Mouse (Mus musculus): Measurements from ENCODE around the gene Pex6. TPM values are rescaled to one million over a fixed set of nuclear protein-coding genes. Genes with fewer than 3 reads are reported as not detected.
A peak's percentile ranks its signal among the peaks of the same experiment; 100 is the strongest.

Gene Pex6
- total and polyA plus RNA-seq, 3 experiments, result 23.0 to 31.2 TPM; not detected in 1

- no peak for TF ChIP-seq ETS1 (IDR thresholded peaks at IDR 0.05; ENCODE audit: low read depth, low read length)
- no peak for TF ChIP-seq RAD21 (IDR thresholded peaks at IDR 0.05; ENCODE audit: low read depth, low read length)
- TF ChIP-seq MXI1 (IDR thresholded peaks at IDR 0.05; ENCODE audit: low read depth, low read length), result no peak
- no peak for TF ChIP-seq GABPA (IDR thresholded peaks at IDR 0.05; ENCODE audit: low read depth, low read length)
- TF ChIP-seq POLR2A (IDR thresholded peaks at IDR 0.05; ENCODE audit: control insufficient read depth in 1 of 2, insufficient read depth in 1 of 2, low read depth in 1 of 2, low read length in 2 of 2, poor library complexity in 1 of 2), result no peak
- TF ChIP-seq ELF1 (IDR thresholded peaks at IDR 0.05; ENCODE audit: low read depth, low read length), result no peak
- no peak for TF ChIP-seq RCOR1 (IDR thresholded peaks at IDR 0.05; ENCODE audit: low read depth, low read length)
- TF ChIP-seq E2F4 (IDR thresholded peaks at IDR 0.05; ENCODE audit: borderline replicate concordance, low read depth, low read length), result no peak
- no peak for TF ChIP-seq BHLHE40 (IDR thresholded peaks at IDR 0.05; ENCODE audit: borderline replicate concordance, low read depth, low read length)
- TF ChIP-seq ZC3H11A (IDR thresholded peaks at IDR 0.05; ENCODE audit: low read depth, low read length), result no peak
- no peak for TF ChIP-seq GATA1 (IDR thresholded peaks at IDR 0.05; ENCODE audit: low read depth, low read length)
- TF ChIP-seq MAX (IDR thresholded peaks at IDR 0.05; ENCODE audit: low read length), result no peak
- TF ChIP-seq CHD2 (IDR thresholded peaks at IDR 0.05; ENCODE audit: low read length), result no peak
- no peaks in the 10 kb centered on the region for H3K36me3 ChIP-seq (ENCODE audit: control insufficient read depth in 1 of 2, insufficient read depth in 2 of 2, low read length in 2 of 2)
- H3K27me3 ChIP-seq (ENCODE audit: control insufficient read depth in 1 of 2, insufficient read depth in 2 of 2, low read length in 2 of 2), result no peaks in the 10 kb centered on the region
- no peaks in the 10 kb centered on the region for H3K4me1 ChIP-seq (ENCODE audit: control insufficient read depth in 1 of 2, insufficient read depth in 2 of 2, low read length in 2 of 2)
- no peak overlapping the region for H3K4me3 ChIP-seq (ENCODE audit: control insufficient read depth in 1 of 2, insufficient read depth in 1 of 2, low read depth in 2 of 2, low read length in 2 of 2)
- no peaks in the 10 kb centered on the region for H3K9me3 ChIP-seq (replicated peaks; ENCODE audit: insufficient read depth, low read length)
- no peak overlapping the region for H3K9ac ChIP-seq (ENCODE audit: control insufficient read depth, low read depth, low read length, poor library complexity, severe bottlenecking)
- H3K27ac ChIP-seq (ENCODE audit: control insufficient read depth, low read depth, low read length), result no peak overlapping the region
- DNase-seq (ENCODE audit: low read depth, low spot score), result no peak
- no peaks in the 10 kb centered on the region for H3K79me2 ChIP-seq (ENCODE audit: control insufficient read depth, insufficient read depth, low read length, poor library complexity)
Observed at GRCm38 (mm10) chr17:46725731-46726645, 14.7 kb downstream of the Pex6 start.

DNA sequence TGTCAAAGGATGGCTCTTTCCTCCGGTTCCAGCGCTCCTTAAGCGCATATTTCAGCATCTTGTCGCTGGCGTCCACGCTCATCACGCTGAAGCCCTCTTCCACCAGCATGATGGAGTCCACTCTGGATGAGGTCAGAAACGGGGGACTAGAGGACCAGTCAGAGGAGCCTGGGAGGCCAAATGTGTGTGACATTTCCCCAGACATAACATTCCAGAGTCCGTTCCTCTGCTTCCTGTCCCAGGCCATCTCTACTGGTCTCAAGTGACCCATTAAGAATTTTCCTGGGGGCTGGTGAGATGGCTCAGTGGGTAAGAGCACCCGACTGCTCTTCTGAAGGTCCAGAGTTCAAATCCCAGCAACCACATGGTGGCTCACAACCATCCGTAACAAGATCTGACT, 16.0 kb downstream of the Pex6 start:
- H3K79me2 ChIP-seq (ENCODE audit: control insufficient read depth, insufficient read depth, low read length, poor library complexity), result no peaks in the 10 kb centered on the region
- H3K9ac ChIP-seq (ENCODE audit: control insufficient read depth, low read depth, low read length, poor library complexity, severe bottlenecking), result no peak overlapping the region
- no peaks in the 10 kb centered on the region for H3K36me3 ChIP-seq (ENCODE audit: control insufficient read depth in 1 of 2, insufficient read depth in 2 of 2, low read length in 2 of 2)
- no peaks in the 10 kb centered on the region for H3K9me3 ChIP-seq (replicated peaks; ENCODE audit: insufficient read depth, low read length)
- no peaks in the 10 kb centered on the region for H3K27me3 ChIP-seq (ENCODE audit: control insufficient read depth in 1 of 2, insufficient read depth in 2 of 2, low read length in 2 of 2)
- DNase-seq (ENCODE audit: low read depth, low spot score), result no peak
- TF ChIP-seq TBP (IDR thresholded peaks at IDR 0.05; ENCODE audit: low read depth, low read length), result 0 out of 2 replicates have a peak, but pooled peaks have one; percentile 62
- no peak for TF ChIP-seq ELF1 (IDR thresholded peaks at IDR 0.05; ENCODE audit: low read depth, low read length)
- no peak overlapping the region for H3K4me3 ChIP-seq (ENCODE audit: control insufficient read depth in 1 of 2, insufficient read depth in 1 of 2, low read depth in 2 of 2, low read length in 2 of 2)
- H3K4me1 ChIP-seq (ENCODE audit: control insufficient read depth in 1 of 2, insufficient read depth in 2 of 2, low read length in 2 of 2), result no peaks in the 10 kb centered on the region
- H3K27ac ChIP-seq (ENCODE audit: control insufficient read depth, low read depth, low read length), result no peak overlapping the region

DNA sequence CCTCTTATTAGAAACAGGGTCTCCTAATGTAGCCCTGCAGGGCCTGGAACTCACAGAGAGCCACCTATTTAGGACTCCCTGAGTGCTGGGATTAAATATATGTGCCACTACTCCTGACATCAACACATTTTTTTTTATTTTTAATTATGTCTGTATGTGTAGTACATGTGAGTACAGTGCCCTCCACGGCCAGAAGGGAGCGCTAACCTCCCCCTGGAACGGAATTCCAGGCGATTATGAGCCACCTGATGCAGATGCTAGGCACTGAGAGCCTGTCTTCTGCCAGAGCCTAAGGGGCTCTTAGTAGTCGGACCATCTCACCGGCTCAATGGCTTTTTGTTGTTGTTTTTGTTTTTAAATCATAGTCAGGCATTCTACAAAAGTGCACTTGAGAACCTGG, 16.8 kb downstream of the Pex6 start:
- H3K79me2 ChIP-seq (ENCODE audit: control insufficient read depth, insufficient read depth, low read length, poor library complexity), result no peaks in the 10 kb centered on the region
- no peaks in the 10 kb centered on the region for H3K9me3 ChIP-seq (replicated peaks; ENCODE audit: insufficient read depth, low read length)
- H3K9ac ChIP-seq (ENCODE audit: control insufficient read depth, low read depth, low read length, poor library complexity, severe bottlenecking), result no peak overlapping the region
- DNase-seq (ENCODE audit: low read depth, low spot score), result peak; percentile 41
- no peaks in the 10 kb centered on the region for H3K36me3 ChIP-seq (ENCODE audit: control insufficient read depth in 1 of 2, insufficient read depth in 2 of 2, low read length in 2 of 2)
- H3K27me3 ChIP-seq (ENCODE audit: control insufficient read depth in 1 of 2, insufficient read depth in 2 of 2, low read length in 2 of 2), result no peaks in the 10 kb centered on the region
- H3K4me1 ChIP-seq (ENCODE audit: control insufficient read depth in 1 of 2, insufficient read depth in 2 of 2, low read length in 2 of 2), result no peaks in the 10 kb centered on the region
- H3K27ac ChIP-seq (ENCODE audit: control insufficient read depth, low read depth, low read length), result no peak overlapping the region
- H3K4me3 ChIP-seq (ENCODE audit: control insufficient read depth in 1 of 2, insufficient read depth in 1 of 2, low read depth in 2 of 2, low read length in 2 of 2), result no peak overlapping the region
- TF ChIP-seq CHD1 (IDR thresholded peaks at IDR 0.05; ENCODE audit: low read depth, low read length) (no peak), ZMIZ1 (IDR thresholded peaks at IDR 0.05; ENCODE audit: low read depth, low read length) (no peak), POLR2AphosphoS5 (IDR thresholded peaks at IDR 0.05; ENCODE audit: borderline replicate concordance, low read depth, low read length) (no peak), EP300 (IDR thresholded peaks at IDR 0.05; ENCODE audit: low read depth in 1 of 2, low read length in 2 of 2) (no peak), MAFK (IDR thresholded peaks at IDR 0.05; ENCODE audit: borderline replicate concordance, low read depth, low read length) (no peak), CTCF (IDR thresholded peaks at IDR 0.05 in 2 of 3, conservative IDR thresholded peaks at IDR 0.05 in 1 of 3; ENCODE audit: control insufficient read depth in 1 of 3, insufficient read depth in 1 of 3, low read depth in 2 of 3, low read length in 3 of 3, poor library complexity in 1 of 3, severe bottlenecking in 1 of 3) (peak; percentile 54 to 59 (median 54)), POLR2A (IDR thresholded peaks at IDR 0.05; ENCODE audit: control insufficient read depth in 1 of 2, insufficient read depth in 1 of 2, low read depth in 1 of 2, low read length in 2 of 2, poor library complexity in 1 of 2) (no peak), SMC3 (IDR thresholded peaks at IDR 0.05; ENCODE audit: low read depth, low read length) (peak; percentile 55), USF1 (IDR thresholded peaks at IDR 0.05; ENCODE audit: low read depth, low read length) (no peak), RCOR1 (IDR thresholded peaks at IDR 0.05; ENCODE audit: low read depth, low read length) (no peak), ZKSCAN1 (IDR thresholded peaks at IDR 0.05; ENCODE audit: low read depth, low read length) (no peak), RAD21 (IDR thresholded peaks at IDR 0.05; ENCODE audit: low read depth, low read length) (peak; percentile 31), BHLHE40 (IDR thresholded peaks at IDR 0.05; ENCODE audit: borderline replicate concordance, low read depth, low read length) (no peak), ZNF384 (IDR thresholded peaks at IDR 0.05; ENCODE audit: low read depth, low read length) (peak; percentile 58; the same call in 1 of the 2 replicates)
